Mouse (Mus musculus): ENCODE measurements around the gene Pxdn. TPM values are rescaled to one million over a fixed set of nuclear protein-coding genes. Genes with fewer than 3 reads are reported as not detected.

The Pxdn gene
- total and polyA plus RNA-seq, 3 experiments = 0.04 to 0.21 (median 0.14) TPM

DNA sequence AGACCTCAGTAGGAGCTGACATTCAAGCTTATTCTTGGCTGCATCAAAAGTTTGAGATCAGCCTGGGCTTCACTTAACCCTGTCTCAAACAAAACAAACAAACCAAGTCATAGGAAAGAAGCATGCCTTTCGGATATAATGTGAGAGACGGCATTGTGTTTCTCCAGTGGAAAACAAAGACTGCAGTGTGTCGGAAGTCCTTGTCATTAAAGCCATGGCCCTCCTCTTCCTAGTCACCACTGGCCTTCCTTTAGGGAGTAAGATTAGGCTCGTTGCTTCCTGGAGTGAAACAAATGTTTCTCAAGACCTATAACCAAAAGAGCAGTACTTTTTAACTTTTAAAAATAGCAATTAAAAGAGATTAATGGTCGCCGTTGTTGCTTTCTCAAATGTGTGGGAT lies 13.6 kb downstream of the Pxdn start:
- Histone ChIP-seq H3K27ac (ENCODE audit: insufficient read depth, low read depth) (no peak overlapping the region), H3K9me3 (replicated peaks; ENCODE audit: low read length) (no peaks in the 10 kb centered on the region), H3K4me3 (replicated peaks in 1 of 3; ENCODE audit: low read depth in 2 of 3, low read length in 2 of 3, poor library complexity in 1 of 3) (no peak overlapping the region), H3K36me3 (replicated peaks in 1 of 2; ENCODE audit: control insufficient read depth in 1 of 2, insufficient read depth in 1 of 2, low read length in 1 of 2) (no peaks in the 10 kb centered on the region), H3K4me1 (ENCODE audit: control insufficient read depth in 1 of 2, insufficient read depth in 2 of 2) (peaks cover 4 to 68% of the 10 kb centered on the region in 2 experiments), H3K9ac (ENCODE audit: insufficient read depth, low read depth) (no peak overlapping the region), H3K4me2 (ENCODE audit: insufficient read depth, low read depth, poor library complexity, severe bottlenecking) (no peak overlapping the region), H3K27me3 (replicated peaks) (no peaks in the 10 kb centered on the region), H3K79me2 (replicated peaks; ENCODE audit: control insufficient read depth, extremely low read depth, insufficient read depth, poor library complexity, severe bottlenecking) (no peaks in the 10 kb centered on the region)
- in situ Hi-C loops (cut with MboI; ENCODE audit: low pct_ligation_motif_present, low pct_unique_long_range_greater_than_20kb, low sequenced_read_pairs) (no loop called here), dilution Hi-C loops (cut with MboI; ENCODE audit: extremely low pct_ligation_motif_present, extremely low pct_unique_long_range_greater_than_20kb, low sequenced_read_pairs) (no loop called here)
- no peak for DNase-seq (ENCODE audit: extremely low read depth)
- TF ChIP-seq ZMIZ1 (IDR thresholded peaks at IDR 0.05; ENCODE audit: low read depth, low read length) = no peak
- no peak for TF ChIP-seq USF1 (IDR thresholded peaks at IDR 0.05; ENCODE audit: low read depth, low read length)
- no peak for TF ChIP-seq RAD21 (IDR thresholded peaks at IDR 0.05; ENCODE audit: low read depth, low read length)
- TF ChIP-seq ZKSCAN1 (IDR thresholded peaks at IDR 0.05; ENCODE audit: borderline replicate concordance, low read depth, low read length) = no peak
- TF ChIP-seq RCOR1 (conservative IDR thresholded peaks at IDR 0.05; ENCODE audit: low read depth, low read length) = no peak

DNA sequence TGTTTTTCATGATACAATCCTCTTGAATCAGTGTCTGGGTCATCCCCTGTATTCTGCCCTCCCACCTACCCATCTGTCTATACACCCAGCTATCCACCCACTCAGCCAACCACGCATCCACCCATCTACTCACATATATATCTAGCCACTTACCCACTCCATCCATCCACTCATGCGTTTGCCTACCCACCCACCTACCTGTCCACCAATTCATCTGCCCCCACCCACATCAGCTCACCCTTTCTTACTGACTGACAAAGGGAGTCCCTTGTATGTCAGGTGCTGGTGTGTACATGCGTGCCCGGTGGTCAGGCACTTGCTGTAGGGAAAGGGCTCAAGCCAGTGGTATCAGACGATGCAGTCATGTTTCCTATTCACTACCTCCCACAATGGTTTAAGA lies 14.1 kb downstream of the Pxdn start:
- H3K4me2 ChIP-seq (ENCODE audit: insufficient read depth, low read depth, poor library complexity, severe bottlenecking) = no peak overlapping the region
- in situ Hi-C loops (cut with MboI; ENCODE audit: low pct_ligation_motif_present, low pct_unique_long_range_greater_than_20kb, low sequenced_read_pairs) (no loop called here), dilution Hi-C loops (cut with MboI; ENCODE audit: extremely low pct_ligation_motif_present, extremely low pct_unique_long_range_greater_than_20kb, low sequenced_read_pairs) (no loop called here)
- no peaks in the 10 kb centered on the region for H3K9me3 ChIP-seq (replicated peaks; ENCODE audit: low read length)
- DNase-seq (ENCODE audit: extremely low read depth) = no peak
- H3K4me3 ChIP-seq (replicated peaks in 1 of 3; ENCODE audit: low read depth in 2 of 3, low read length in 2 of 3, poor library complexity in 1 of 3) = no peak overlapping the region
- H3K9ac ChIP-seq (ENCODE audit: insufficient read depth, low read depth) = no peak overlapping the region
- no peaks in the 10 kb centered on the region for H3K36me3 ChIP-seq (replicated peaks in 1 of 2; ENCODE audit: control insufficient read depth in 1 of 2, insufficient read depth in 1 of 2, low read length in 1 of 2)
- H3K4me1 ChIP-seq (ENCODE audit: control insufficient read depth in 1 of 2, insufficient read depth in 2 of 2) = peaks cover 4 to 67% of the 10 kb centered on the region in 2 experiments
- no peaks in the 10 kb centered on the region for H3K27me3 ChIP-seq (replicated peaks)
- no peak for TF ChIP-seq KAT2A (IDR thresholded peaks at IDR 0.05; ENCODE audit: insufficient replicate concordance, low read length)
- TF ChIP-seq ZC3H11A (IDR thresholded peaks at IDR 0.05; ENCODE audit: low read depth, low read length) = no peak
- TF ChIP-seq JUND (conservative IDR thresholded peaks at IDR 0.05; ENCODE audit: low read depth, low read length) = no peak
- TF ChIP-seq USF1 (IDR thresholded peaks at IDR 0.05; ENCODE audit: low read depth, low read length) = no peak
- no peak for TF ChIP-seq EP300 (IDR thresholded peaks at IDR 0.05; ENCODE audit: low read length)
- no peak for TF ChIP-seq CHD1 (IDR thresholded peaks at IDR 0.05; ENCODE audit: low read depth, low read length)
- TF ChIP-seq IRF4 (IDR thresholded peaks at IDR 0.05; ENCODE audit: low read depth, low read length) = no peak
- no peak for TF ChIP-seq ELF1 (IDR thresholded peaks at IDR 0.05; ENCODE audit: low read depth, low read length)
- TF ChIP-seq PAX5 (IDR thresholded peaks at IDR 0.05; ENCODE audit: low read length) = no peak
- no peak overlapping the region for H3K27ac ChIP-seq (ENCODE audit: insufficient read depth, low read depth)
- H3K79me2 ChIP-seq (replicated peaks; ENCODE audit: control insufficient read depth, extremely low read depth, insufficient read depth, poor library complexity, severe bottlenecking) = no peaks in the 10 kb centered on the region

DNA sequence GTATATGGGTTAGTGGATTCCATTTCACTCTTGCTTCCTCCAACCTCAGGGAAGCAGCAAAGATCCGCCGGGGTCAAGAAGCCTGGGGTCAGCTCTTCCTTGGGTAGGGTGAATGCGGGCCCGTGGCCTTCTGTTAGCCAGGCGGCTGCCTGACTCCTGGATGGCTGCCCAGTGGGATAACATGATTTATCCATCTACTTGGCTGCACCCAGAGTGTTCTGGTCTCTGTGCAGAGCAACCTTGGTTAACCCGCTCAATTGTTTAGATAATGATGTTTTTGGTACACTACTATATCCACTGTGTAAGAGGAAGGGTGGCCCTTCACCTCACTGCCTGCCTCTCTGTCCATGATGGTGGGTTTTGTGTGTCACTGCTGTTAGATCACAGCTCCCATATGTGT lies 14.7 kb downstream of the Pxdn start:
- no peaks in the 10 kb centered on the region for H3K27me3 ChIP-seq (replicated peaks)
- H3K27ac ChIP-seq (ENCODE audit: insufficient read depth, low read depth) = no peak overlapping the region
- in situ Hi-C loops (cut with MboI; ENCODE audit: low pct_ligation_motif_present, low pct_unique_long_range_greater_than_20kb, low sequenced_read_pairs) (no loop called here), dilution Hi-C loops (cut with MboI; ENCODE audit: extremely low pct_ligation_motif_present, extremely low pct_unique_long_range_greater_than_20kb, low sequenced_read_pairs) (no loop called here)
- H3K4me3 ChIP-seq (replicated peaks in 1 of 3; ENCODE audit: low read depth in 2 of 3, low read length in 2 of 3, poor library complexity in 1 of 3) = no peak overlapping the region
- no peaks in the 10 kb centered on the region for H3K79me2 ChIP-seq (replicated peaks; ENCODE audit: control insufficient read depth, extremely low read depth, insufficient read depth, poor library complexity, severe bottlenecking)
- no peak for TF ChIP-seq MAZ (IDR thresholded peaks at IDR 0.05; ENCODE audit: low read depth, low read length)
- no peak for TF ChIP-seq USF1 (IDR thresholded peaks at IDR 0.05; ENCODE audit: low read depth, low read length)
- no peak for TF ChIP-seq NRF1 (IDR thresholded peaks at IDR 0.05; ENCODE audit: low read depth, low read length)
- TF ChIP-seq CHD2 (IDR thresholded peaks at IDR 0.05; ENCODE audit: low read length) = no peak
- no peak for TF ChIP-seq ZNF384 (IDR thresholded peaks at IDR 0.05; ENCODE audit: low read depth, low read length)
- no peak for TF ChIP-seq MYC (IDR thresholded peaks at IDR 0.05; ENCODE audit: low read depth, low read length)
- no peak for TF ChIP-seq CTCF (conservative IDR thresholded peaks at IDR 0.05 in 1 of 2, IDR thresholded peaks at IDR 0.05 in 1 of 2; ENCODE audit: low read depth in 2 of 2, low read length in 2 of 2)
- no peak for TF ChIP-seq MEF2A (IDR thresholded peaks at IDR 0.05; ENCODE audit: borderline replicate concordance, low read depth, low read length)
- TF ChIP-seq USF2 (conservative IDR thresholded peaks at IDR 0.05; ENCODE audit: low read depth, low read length) = no peak
- no peak for TF ChIP-seq GABPA (IDR thresholded peaks at IDR 0.05; ENCODE audit: insufficient replicate concordance, low read depth, low read length)
- TF ChIP-seq POLR2A (IDR thresholded peaks at IDR 0.05; ENCODE audit: low read depth, low read length) = no peak
- TF ChIP-seq MXI1 (IDR thresholded peaks at IDR 0.05; ENCODE audit: low read depth, low read length) = no peak
- no peak for TF ChIP-seq ZC3H11A (IDR thresholded peaks at IDR 0.05; ENCODE audit: low read depth, low read length)
- TF ChIP-seq SMC3 (IDR thresholded peaks at IDR 0.05; ENCODE audit: low read depth, low read length) = no peak
- TF ChIP-seq KAT2A (IDR thresholded peaks at IDR 0.05; ENCODE audit: insufficient replicate concordance, low read length) = no peak
- TF ChIP-seq UBTF (IDR thresholded peaks at IDR 0.05; ENCODE audit: low read depth, low read length) = no peak
- TF ChIP-seq HCFC1 (IDR thresholded peaks at IDR 0.05; ENCODE audit: low read depth, low read length) = no peak
- no peak for TF ChIP-seq PAX5 (IDR thresholded peaks at IDR 0.05; ENCODE audit: low read length)
- TF ChIP-seq ZKSCAN1 (IDR thresholded peaks at IDR 0.05; ENCODE audit: borderline replicate concordance, low read depth, low read length) = no peak
- no peak overlapping the region for H3K4me2 ChIP-seq (ENCODE audit: insufficient read depth, low read depth, poor library complexity, severe bottlenecking)
- no peaks in the 10 kb centered on the region for H3K9me3 ChIP-seq (replicated peaks; ENCODE audit: low read length)
- no peak overlapping the region for H3K9ac ChIP-seq (ENCODE audit: insufficient read depth, low read depth)
- H3K4me1 ChIP-seq (ENCODE audit: control insufficient read depth in 1 of 2, insufficient read depth in 2 of 2) = peaks cover 4 to 73% of the 10 kb centered on the region in 2 experiments
- no peaks in the 10 kb centered on the region for H3K36me3 ChIP-seq (replicated peaks in 1 of 2; ENCODE audit: control insufficient read depth in 1 of 2, insufficient read depth in 1 of 2, low read length in 1 of 2)
- no peak for DNase-seq (ENCODE audit: extremely low read depth)

Data from CH12.LX (cell line).